Mouse (Mus musculus) intestine, postnatal 0 days (tissue): ENCODE measurements around the gene B3gntl1. TPM values are rescaled to one million over a fixed set of nuclear protein-coding genes. Genes with fewer than 3 reads are reported as not detected.
"Not testable (repeated sequence)": the region's sequence is repeated elsewhere in the genome, so short reads cannot be mapped to it uniquely, and the experiment has no call there.

ENCODE experiments used
- ATAC-seq: fragments of 200-750 bp; cut with Nextera tagmentation; 2 replicates; pipeline ENCODE4 v1.8.0; 2017; ENCODE audit warnings: mild to moderate bottlenecking, moderate TSS enrichment, moderate library complexity
- H3K27ac ChIP-seq: fragments of 300-500 bp; sonication (generic); 2 replicates; pipeline ENCODE4 v1.5.1; 2014; ENCODE audit warnings: mild to moderate bottlenecking, low read depth, low read length, moderate library complexity
- H3K27me3 ChIP-seq: fragments of 300-500 bp; sonication (generic); replicated peaks from 2 replicates; pipeline ENCODE4 v1.6.1; 2014; ENCODE audit warnings: low read length, mixed read lengths; ENCODE audit not compliant: control insufficient read depth, insufficient read depth
- H3K36me3 ChIP-seq: fragments of 300-500 bp; sonication (generic); 2 replicates; pipeline ENCODE4 v1.6.1; 2014; ENCODE audit warnings: mild to moderate bottlenecking, moderate library complexity; ENCODE audit not compliant: control insufficient read depth, insufficient read depth
- H3K4me1 ChIP-seq: fragments of 300-500 bp; sonication (generic); replicated peaks from 2 replicates; pipeline ENCODE4 v1.6.1; 2014; ENCODE audit warnings: antibody characterized with exemption, low read length, mixed read lengths; ENCODE audit not compliant: control insufficient read depth, insufficient read depth
- H3K4me2 ChIP-seq: fragments of 300-500 bp; sonication (generic); replicated peaks from 2 replicates; pipeline ENCODE4 v1.6.1; 2014; ENCODE audit warnings: low read depth, mild to moderate bottlenecking, moderate library complexity
- H3K4me3 ChIP-seq: fragments of 300-500 bp; sonication (generic); 2 replicates; pipeline ENCODE4 v1.5.1; 2014; ENCODE audit warnings: low read depth, low read length
- H3K9ac ChIP-seq: fragments of 300-500 bp; sonication (generic); 2 replicates; pipeline ENCODE4 v1.6.1; 2014; ENCODE audit warnings: mild to moderate bottlenecking, low read depth, low read length
- H3K9me3 ChIP-seq: fragments of 300-500 bp; sonication (generic); 2 replicates; pipeline ENCODE4 v1.6.1; 2016; ENCODE audit warnings: mixed run types; ENCODE audit not compliant: control insufficient read depth
- CTCF ChIP-seq: sonication (generic); IDR thresholded peaks from 2 replicates; pipeline ENCODE4 v1.5.1; 2016; ENCODE audit warnings: low read depth, mild to moderate bottlenecking, control low read depth, antibody characterized with exemption, moderate library complexity
- WGBS: fragments of 180-500 bp; shearing (Covaris S2); extraction: QIAGEN DNeasy Blood & Tissue Kit; methylation state at CpG from one replicate; pipeline ENCODE4 v1.1.7; 2014; 5-methylcytosine and 5-hydroxymethylcytosine counted together
- polyA plus RNA-seq: library from polyadenylated mRNA; unstranded; fragments of >200 nt; fragmentation: Nextera tagmentation; extraction: Ambion mirVana; gene quantifications from 2 replicates; pipeline ENCODE4 v1.2.1, GENCODE M21; 2015

The B3gntl1 gene
- polyA plus RNA-seq, 1 experiment from 2014 or later: 3.2 TPM

DNA sequence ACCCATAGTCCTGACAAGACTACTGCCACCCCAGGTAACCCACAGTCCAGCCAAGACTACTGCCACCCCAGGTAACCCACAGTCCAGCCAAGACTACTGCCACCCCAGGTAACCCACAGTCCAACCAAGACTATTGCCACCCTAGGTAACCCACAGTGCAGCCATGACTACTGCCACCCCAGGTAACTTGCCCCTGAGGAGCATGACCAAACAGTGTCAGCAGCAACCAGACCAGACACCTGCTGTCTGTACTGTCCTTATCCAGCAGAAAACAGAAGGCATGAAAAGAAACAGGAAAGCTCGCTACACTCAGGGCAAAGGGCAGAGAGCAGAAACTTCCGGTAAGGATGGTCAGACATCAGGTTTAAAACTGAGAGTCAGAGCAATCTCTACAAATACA lies 11.8 kb downstream of the B3gntl1 start:
- Histone ChIP-seq H3K4me3 (no peak overlapping the region), H3K9me3 (no peaks in the 10 kb centered on the region), H3K9ac (no peak overlapping the region), H3K36me3 (peaks cover 5% of the 10 kb centered on the region; the same call in 1 of the 2 replicates), H3K4me1 (no peaks in the 10 kb centered on the region), H3K27ac (no peak overlapping the region; the same call in 1 of the 2 replicates), H3K4me2 (no peak overlapping the region), H3K27me3 (no peaks in the 10 kb centered on the region)
- 47% methylated on average over 2 of the region's 2 CpGs for WGBS
- no peak for TF ChIP-seq CTCF
- no peak for ATAC-seq

DNA sequence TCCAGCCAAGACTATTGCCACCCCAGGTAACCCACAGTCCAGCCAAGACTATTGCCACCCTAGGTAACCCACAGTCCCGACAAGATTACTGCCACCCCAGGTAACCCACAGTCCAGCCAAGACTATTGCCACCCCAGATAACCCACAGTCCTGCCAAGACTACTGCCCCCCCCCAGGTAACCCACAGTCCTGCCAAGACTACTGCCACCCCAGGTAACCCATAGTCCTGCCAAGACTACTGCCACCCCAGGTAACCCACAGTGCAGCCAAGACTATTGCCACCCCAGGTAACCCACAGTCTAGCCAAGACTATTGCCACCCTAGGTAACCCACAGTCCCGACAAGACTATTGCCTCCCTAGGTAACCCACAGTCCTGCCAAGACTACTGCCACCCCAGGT lies 12.3 kb downstream of the B3gntl1 start:
- H3K36me3 ChIP-seq, ATAC-seq, H3K27me3 ChIP-seq, H3K4me1 ChIP-seq, H3K4me3 ChIP-seq, H3K9ac ChIP-seq, H3K27ac ChIP-seq, H3K4me2 ChIP-seq, H3K9me3 ChIP-seq: not testable (repeated sequence)
- WGBS: 96% methylated on average over 2 of the region's 2 CpGs

DNA sequence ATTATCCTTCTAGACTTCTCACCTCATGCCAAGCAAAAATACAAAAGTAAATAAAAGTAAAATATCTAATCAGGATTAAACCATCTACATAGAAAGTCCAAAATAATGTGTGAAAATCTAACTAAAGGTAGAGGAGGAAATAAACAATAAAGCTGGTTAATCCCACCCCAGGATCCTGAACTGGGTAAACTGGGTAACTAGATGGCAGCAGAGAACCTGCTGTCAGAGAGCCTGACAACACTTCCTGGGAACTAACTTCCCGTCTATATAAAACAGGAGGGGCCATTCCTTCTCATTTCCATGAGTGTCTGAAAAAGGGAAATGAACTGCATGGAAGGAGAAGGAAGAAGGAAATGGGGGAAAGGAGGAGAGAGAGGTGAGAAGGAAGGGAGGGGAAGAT lies 14.8 kb downstream of the B3gntl1 start:
- H3K4me3 ChIP-seq: no peak overlapping the region
- H3K4me2 ChIP-seq: no peak overlapping the region
- peak; percentile 65 for TF ChIP-seq CTCF
- no peaks in the 10 kb centered on the region for H3K27me3 ChIP-seq
- no peak for ATAC-seq
- H3K36me3 ChIP-seq: peaks cover 5% of the 10 kb centered on the region; the same call in 1 of the 2 replicates
- no peak overlapping the region for H3K27ac ChIP-seq
- no peaks in the 10 kb centered on the region for H3K9me3 ChIP-seq
- H3K4me1 ChIP-seq: no peaks in the 10 kb centered on the region
- no peak overlapping the region for H3K9ac ChIP-seq
- WGBS: 22% methylated on average over 1 of the region's 1 CpGs

- no peak for ATAC-seq
- Histone ChIP-seq H3K36me3 (peaks cover 3% of the 10 kb centered on the region), H3K4me1 (no peaks in the 10 kb centered on the region), H3K9me3 (no peaks in the 10 kb centered on the region), H3K27ac (no peak overlapping the region), H3K27me3 (no peaks in the 10 kb centered on the region), H3K9ac (no peak overlapping the region), H3K4me3 (no peak overlapping the region), H3K4me2 (no peak overlapping the region)
- TF ChIP-seq CTCF: no peak
- 85% methylated on average over 6 of the region's 6 CpGs for WGBS
These were observed 17.0 kb downstream of the B3gntl1 start for GRCm38 (mm10) chr11:121655807-121656511.

DNA sequence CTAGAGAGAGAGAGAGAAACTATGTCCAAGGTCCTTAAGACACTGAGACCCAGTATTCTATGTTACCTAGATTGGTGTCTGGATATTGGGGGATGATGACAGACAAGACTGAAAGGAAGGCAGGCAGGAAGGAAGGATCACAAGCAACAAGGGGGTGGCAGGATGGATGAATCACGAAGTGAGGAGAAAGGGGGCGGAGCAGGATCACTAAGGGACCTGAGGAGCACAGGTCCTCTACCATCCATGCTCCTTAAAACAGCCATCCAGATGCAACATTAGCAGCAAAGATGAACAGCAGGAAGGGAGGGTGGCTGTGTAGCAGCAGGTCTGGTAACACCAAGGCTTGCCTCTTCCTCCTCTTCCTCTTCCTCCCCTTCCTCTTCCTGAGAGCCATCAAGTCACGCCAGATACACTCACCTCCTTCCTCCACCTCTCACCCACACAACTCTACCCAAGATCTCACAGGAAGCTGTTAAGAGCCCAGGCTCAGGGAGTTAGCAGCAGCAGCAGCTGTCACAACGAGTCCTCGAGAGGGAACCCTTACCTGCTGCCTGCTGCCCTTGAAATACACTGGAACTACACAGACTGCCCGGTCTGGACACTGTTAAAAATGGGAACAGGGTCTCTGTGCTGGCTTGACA lies 17.7 kb downstream of the B3gntl1 start:
- no peak for ATAC-seq

DNA sequence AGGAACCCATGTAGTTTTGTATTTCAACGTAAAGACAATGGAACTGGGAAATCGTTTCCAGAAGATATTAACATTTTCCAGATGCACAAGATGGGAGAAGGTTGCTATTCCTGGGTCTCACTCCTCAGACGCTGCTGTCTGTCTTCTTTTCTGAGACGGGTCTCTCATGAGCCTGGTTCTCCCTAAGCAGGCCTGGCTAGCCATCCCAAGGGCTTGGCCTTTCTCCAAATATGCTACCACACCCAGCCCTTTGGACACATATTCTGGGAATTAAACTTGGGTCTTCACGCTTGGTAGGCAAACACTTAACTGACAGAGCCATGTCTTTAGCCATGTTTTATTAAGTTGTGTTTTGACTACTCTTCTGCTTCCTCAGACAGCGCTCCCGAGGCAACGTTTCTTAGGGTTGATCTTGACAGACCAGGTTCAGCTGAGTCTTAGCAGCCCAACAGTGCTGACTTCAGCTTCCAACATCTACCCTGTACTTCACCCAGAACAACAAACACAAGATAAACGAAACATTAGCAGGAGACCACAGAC lies 18.5 kb downstream of the B3gntl1 start:
- no peak overlapping the region for H3K9ac ChIP-seq
- no peak overlapping the region for H3K4me2 ChIP-seq
- ATAC-seq: no peak
- no peak overlapping the region for H3K4me3 ChIP-seq
- H3K9me3 ChIP-seq: no peaks in the 10 kb centered on the region
- H3K27me3 ChIP-seq: no peaks in the 10 kb centered on the region
- 71% methylated on average over 9 of the region's 9 CpGs for WGBS
- no peak overlapping the region for H3K27ac ChIP-seq
- peaks cover 9% of the 10 kb centered on the region for H3K36me3 ChIP-seq
- H3K4me1 ChIP-seq: no peaks in the 10 kb centered on the region
- no peak for TF ChIP-seq CTCF

More for the DNA sequence above, 17.7 kb downstream of the B3gntl1 start:
- no peaks in the 10 kb centered on the region for H3K4me1 ChIP-seq
- no peak overlapping the region for H3K9ac ChIP-seq
- no peaks in the 10 kb centered on the region for H3K27me3 ChIP-seq
- no peak overlapping the region for H3K4me2 ChIP-seq
- WGBS: 77% methylated on average over 6 of the region's 6 CpGs
- no peak for TF ChIP-seq CTCF
- peaks cover 3% of the 10 kb centered on the region for H3K36me3 ChIP-seq
- no peaks in the 10 kb centered on the region for H3K9me3 ChIP-seq
- H3K27ac ChIP-seq: no peak overlapping the region
- no peak overlapping the region for H3K4me3 ChIP-seq
